Mouse (Mus musculus): ENCODE measurements at regions not wholly inside any gene's neighbourhood (a gene's known extent, or its start where the extent isn't known, plus 50 kb on each side); places are given as distances from the start of the nearest gene placed in this dataset.

- DNase-seq (ENCODE audit: extremely low read depth, low read depth, low spot score), result no peak
Measured at GRCm38 (mm10) chr13:84639087-84640022, 417.3 kb downstream of the Tmem161b start.

DNA sequence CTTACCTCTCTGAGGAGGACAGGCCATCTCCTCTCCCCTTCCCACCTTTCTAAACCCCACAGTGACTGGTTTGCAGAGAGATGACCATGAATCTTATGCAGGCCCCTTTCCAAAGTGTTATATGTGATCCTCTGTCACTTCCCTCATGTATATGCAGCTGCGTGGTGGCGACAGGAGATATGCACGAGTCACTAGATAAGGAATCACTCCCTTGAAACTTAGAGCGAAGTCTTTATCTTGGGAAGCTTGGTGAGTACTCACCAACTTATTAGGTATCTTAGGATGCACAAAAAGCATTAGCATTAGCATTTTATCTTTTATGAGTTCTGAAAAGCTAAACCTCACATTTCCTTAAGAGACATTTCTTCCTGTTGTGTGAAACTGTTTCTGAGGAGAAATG is 421.9 kb downstream of the Tmem161b start:
- no peak for DNase-seq (ENCODE audit: extremely low read depth, low read depth, low spot score)

DNA sequence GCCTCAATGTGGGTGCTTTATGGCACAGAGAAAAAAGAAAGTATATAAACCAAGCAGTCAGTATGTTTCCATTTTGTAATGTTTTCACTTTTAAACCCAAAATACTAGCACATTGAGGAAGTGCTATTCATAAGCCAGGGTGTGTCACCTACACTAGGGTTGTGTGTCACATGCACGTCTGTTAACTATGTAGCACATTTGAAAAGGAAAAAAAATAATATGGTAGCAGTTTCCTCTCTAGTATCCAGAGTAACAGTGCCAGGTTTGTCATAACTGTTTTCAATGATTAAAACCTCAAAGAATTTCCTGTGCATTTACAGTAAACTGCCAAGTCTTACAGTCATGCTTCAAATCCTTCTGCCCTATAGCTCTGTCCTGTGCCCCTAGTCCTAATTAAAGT is 424.8 kb downstream of the Tmem161b start:
- no peak for DNase-seq (ENCODE audit: extremely low read depth, low read depth, low spot score)

- no peak for DNase-seq (ENCODE audit: extremely low read depth, low read depth, low spot score)
Measured at GRCm38 (mm10) chr13:84648056-84648455, 426.0 kb downstream of the Tmem161b start.

DNA sequence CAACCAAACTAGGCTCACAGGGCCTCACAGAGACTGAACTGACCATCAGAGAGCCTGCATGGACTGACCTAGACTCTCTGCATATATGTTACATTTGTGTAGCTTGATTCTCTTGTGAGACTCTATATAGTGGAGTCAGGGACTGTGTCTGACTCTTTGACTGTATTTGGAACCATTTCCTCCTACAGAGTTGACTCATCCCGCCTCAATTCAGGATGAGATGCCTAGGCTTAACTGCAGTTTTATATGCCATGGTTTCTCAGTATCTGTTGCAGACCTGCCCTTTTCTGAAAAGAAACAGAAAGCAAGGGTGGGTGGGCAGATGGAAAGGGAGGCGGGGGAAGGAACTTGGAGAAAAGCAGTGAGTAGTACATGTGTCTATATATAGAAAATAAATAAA is 441.9 kb downstream of the Tmem161b start:
- no peak for DNase-seq (ENCODE audit: extremely low read depth, low read depth, low spot score)

GRCm38 (mm10) chr13:84680971-84681370 is 458.9 kb downstream of the Tmem161b start:
- DNase-seq (ENCODE audit: extremely low read depth, low read depth, low spot score), result no peak

- no peak for DNase-seq (ENCODE audit: extremely low read depth, low read depth, low spot score)
Measured at GRCm38 (mm10) chr13:84685930-84686329, 463.8 kb downstream of the Tmem161b start.

DNA sequence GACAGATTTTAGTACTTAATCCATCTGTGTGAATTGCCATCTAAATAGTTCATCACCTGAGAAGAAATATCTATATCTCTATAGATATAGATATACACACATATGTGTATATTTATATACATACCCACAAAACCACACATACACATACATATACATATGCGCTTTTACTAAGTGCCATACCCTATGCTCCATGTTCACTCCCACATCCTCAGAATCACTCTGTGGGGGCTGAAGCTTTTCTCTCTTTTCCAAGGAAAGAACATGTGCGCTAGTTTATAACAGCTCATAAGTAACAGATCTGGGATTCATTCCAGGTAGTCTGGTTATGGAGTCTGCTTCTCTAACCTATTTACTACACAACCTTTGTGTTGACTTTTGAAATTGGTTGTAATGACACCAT is 471.4 kb downstream of the Tmem161b start:
- no peak for DNase-seq (ENCODE audit: extremely low read depth, low read depth, low spot score)

- DNase-seq (ENCODE audit: extremely low read depth, low read depth, low spot score), result no peak
Measured at GRCm38 (mm10) chr13:84698472-84699080, 476.5 kb downstream of the Tmem161b start.

DNA sequence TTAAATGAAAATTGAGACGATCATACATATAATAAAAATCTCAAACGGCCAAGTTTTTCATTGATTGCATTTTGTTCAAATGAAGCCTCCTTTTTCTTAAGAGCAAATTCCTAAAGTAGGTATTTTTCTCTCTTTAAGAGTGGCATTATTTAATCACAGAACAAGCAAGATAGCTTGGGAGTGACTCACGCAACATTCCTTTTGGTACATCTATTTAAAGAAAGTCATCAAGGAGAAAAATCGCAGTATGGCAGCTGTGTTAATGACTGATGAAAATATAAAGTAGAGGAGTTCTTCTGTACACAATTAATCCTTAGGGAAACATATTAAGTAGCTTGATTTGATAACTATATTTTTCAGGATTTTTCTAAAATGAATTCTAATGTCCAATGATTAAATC is 448.0 kb upstream of the Ccnh start:
- no peak for DNase-seq (ENCODE audit: extremely low read depth, low read depth, low spot score)

GRCm38 (mm10) chr13:84748331-84748730 is 440.9 kb upstream of the Ccnh start:
- no peak for DNase-seq (ENCODE audit: extremely low read depth, low read depth, low spot score)

DNA sequence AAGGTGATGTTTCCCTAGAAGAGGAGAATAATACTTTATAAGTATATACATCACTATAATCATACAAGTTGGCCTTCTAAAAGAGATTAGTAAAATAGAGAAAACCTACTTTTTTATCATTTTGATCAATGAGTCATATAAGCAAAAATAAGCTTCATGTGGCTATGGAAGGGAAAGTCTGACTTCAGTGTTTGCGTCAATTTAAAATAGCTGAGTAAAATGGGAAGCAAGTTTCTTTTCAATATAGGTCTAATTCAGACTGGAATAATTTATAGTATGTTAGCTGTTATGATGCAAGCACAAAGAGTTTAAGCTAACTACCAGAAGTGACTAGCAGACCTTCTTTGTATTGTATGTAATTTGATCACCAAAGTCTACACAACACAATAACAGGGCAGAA is 440.0 kb upstream of the Ccnh start:
- DNase-seq (ENCODE audit: extremely low read depth, low read depth, low spot score), result no peak

- DNase-seq (ENCODE audit: extremely low read depth, low read depth, low spot score), result no peak
Measured at GRCm38 (mm10) chr13:84750136-84750535, 439.1 kb upstream of the Ccnh start.

- no peak for DNase-seq (ENCODE audit: extremely low read depth, low read depth, low spot score)
Measured at GRCm38 (mm10) chr13:84751576-84752490, 437.4 kb upstream of the Ccnh start.

DNA sequence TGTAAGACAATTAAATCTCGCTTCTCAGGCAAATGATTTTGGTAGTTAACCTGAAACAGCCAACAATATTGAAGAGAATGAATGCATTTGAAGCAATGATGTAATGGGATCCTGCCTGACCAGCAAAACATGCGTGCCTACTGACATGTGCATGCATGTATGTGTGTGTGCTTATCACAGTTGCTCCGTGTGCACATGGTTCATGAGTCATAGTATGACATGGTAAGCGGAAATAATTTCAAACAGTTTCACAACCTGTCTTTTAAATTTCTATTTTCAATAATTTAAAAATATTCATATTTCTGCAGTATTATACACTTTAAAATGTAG is 436.8 kb upstream of the Ccnh start:
- DNase-seq (ENCODE audit: extremely low read depth, low read depth, low spot score), result no peak

- no peak for DNase-seq (ENCODE audit: extremely low read depth, low read depth, low spot score)
Measured at GRCm38 (mm10) chr13:84753751-84754500, 435.3 kb upstream of the Ccnh start.

DNA sequence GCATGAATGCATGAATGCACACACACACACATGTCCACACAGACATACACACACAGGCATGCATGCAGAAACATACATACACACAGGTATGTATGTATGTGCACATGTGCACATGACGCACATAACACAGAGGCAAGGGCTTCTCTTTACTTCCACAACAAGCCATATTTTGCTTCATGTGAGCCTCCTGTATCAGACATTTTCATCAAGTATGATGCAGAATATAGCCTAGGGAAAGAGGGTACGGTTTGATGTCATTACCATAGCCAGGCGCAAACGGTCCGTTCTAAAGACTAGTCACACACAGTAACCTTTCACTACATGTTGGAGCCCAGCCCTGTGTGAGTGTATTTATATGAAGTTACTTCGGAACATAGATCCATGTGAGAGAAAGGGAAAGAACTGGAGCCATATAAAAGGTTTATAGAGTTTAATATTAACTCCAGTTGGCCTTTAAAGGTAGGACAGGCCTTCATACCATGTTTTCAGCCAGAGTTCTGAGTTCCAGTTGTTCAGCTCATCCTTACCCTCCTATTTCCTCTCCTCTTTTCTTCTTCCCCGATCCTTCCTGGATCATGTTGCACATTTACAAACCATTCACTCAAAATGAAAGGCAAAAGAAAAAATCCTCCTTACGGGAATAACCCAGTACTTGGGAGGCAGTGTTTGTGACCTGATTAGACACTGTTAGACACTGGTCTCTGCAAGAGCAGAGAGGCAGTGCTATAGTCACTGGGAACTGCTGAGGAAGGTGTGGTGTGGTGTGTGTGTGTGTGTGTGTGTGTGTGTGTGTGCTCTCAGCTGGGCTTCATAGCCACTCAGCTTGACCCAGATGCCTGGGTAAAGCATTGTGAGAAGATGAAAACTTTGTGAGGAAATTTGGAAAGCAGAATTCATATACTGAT is 434.1 kb upstream of the Ccnh start:
- DNase-seq (ENCODE audit: extremely low read depth, low read depth, low spot score), result no peak

DNA sequence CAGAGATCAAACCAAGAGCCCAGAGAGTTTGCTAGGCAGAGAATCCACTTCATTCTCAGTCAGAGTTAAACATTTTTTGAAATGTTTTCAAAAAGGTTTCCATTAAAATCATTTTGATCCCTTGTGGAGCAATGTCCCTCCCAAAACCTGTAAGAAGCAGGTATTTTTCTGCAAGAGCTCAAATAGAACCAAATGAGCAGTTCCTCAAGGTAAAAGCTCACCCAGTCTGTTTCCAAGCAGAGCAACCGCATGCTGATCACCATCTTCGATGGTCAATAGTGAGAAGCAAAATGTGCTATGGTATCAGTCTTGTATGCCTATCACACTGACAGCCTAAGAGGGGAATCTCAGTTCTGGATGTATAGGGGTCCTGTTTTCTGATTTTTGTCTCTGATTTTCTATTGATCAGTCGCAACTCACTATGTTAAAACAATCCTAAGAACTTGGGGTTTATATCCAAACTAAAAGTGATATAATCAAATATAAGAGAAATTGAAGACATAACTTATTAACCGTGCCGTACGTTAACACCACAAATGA is 432.3 kb upstream of the Ccnh start:
- DNase-seq (ENCODE audit: extremely low read depth, low read depth, low spot score), result no peak

DNA sequence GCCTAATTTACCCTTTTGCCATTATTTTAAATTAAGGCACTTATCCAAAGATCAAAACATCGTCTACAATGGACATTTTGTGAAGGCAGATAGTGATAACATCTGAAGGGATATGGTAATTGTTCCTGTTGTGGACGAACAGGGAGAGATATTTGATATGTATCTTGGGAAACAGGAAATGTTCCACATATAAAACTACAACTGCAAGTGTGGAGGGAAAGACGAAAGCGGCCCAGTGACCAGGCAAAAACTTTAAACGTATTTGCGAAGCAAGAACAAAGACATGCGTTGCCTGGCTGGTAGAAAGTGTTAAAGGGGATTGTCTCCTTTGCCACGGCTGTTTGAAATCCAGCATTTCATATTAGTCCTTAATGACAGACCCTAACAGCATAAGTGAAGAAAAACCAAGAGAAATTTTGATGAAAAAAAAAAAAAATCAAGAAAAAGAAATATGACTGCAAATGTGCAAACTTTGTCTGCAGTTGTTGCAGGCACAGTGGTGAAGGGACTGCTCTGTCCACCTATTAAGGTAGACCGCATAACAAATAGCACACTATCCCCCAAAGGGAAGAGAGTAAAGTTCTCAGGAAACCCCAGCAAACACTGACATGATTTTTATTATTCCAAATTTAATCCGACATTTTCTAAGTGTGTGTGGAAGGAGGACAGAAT is 431.2 kb upstream of the Ccnh start:
- DNase-seq (ENCODE audit: extremely low read depth, low read depth, low spot score), result no peak
